Mouse (Mus musculus) right cerebral cortex, postnatal 4 days (tissue): ENCODE results near the gene Fam71f2.

Source experiments
- DNase-seq: peaks from one replicate; pipeline ENCODE4 v3.0.0-alpha.2; 2022

Fam71f2 gene

DNA sequence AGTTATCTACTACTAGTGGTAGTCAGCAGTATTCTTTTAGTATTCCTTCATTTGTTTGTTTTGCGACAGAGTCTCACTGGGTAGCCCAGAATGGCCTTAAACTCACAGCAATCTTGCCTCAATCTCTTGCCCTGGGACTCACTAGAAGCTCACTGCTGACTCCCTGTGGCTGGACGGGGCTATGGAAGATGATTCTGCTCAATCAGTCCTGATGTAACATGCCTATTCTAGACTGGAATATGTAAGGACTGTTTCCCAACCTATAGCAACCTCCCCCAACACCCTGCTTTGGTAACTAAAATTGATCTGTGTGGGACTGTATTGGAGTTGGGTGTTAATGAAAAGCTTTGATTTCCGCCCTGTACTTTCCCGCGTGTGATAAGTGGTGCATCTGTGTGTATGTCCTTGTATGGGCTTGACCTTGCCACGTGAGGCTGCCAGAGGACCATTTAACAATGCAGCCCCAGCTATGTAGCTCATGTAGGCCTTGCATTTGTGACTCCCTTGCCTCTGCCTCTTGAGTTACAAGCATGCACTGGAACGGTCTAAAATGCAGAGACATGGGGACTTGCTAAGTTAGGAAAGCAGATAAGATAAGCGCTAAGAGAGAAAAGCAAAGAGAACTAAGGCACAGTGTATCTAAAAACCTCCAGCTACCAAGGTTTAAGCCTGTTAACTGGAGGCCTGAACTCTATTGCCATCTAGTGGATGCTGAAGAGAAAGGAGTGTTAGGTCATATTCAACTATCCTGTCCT, 703 bp upstream of the Fam71f2 start:
- DNase-seq: peak; percentile 31

DNA sequence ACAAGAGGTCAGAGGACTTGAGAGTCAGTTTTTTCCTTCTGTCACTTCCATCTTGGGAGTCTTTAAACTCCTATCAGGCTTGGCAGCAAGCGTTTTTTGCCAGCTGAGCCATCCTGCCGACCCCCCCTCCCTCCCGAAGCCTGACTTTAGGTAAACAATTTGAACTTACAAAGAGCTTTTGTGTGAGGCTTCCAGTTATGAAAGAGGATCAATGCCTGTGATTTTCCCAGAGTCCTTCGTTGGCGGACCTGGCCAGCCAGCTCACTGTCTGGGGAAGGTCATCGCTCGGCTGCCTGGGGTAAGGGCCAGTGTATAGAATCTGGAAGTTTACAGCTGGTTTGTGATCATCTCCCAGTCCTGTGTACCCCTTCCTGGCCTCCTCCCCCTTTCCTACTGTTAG, 1.3 kb downstream of the Fam71f2 start:
- DNase-seq: no peak

DNA sequence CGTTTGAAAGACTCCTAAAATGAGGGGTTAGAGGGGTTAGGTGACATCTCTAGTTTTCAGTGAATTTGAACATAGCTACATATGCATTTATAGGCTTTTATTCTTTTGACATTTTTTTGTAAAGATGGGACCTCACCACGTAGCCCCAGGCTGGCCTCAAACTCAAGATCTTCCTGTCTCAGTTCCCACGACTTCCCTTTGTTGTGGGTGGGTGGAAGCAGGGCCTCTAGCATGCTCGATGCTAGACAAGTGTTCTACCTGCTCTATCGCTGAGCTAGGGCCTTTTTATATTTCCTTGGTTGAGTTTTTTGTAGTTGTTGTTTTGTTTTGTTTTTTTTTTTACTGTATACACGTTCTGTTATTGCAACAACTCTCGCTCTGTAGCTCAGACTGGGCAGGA, 7.5 kb downstream of the Fam71f2 start:
- no peak for DNase-seq

GRCm38 (mm10) chr6:29287481-29287880, 8.1 kb downstream of the Fam71f2 start:
- DNase-seq: no peak

DNA sequence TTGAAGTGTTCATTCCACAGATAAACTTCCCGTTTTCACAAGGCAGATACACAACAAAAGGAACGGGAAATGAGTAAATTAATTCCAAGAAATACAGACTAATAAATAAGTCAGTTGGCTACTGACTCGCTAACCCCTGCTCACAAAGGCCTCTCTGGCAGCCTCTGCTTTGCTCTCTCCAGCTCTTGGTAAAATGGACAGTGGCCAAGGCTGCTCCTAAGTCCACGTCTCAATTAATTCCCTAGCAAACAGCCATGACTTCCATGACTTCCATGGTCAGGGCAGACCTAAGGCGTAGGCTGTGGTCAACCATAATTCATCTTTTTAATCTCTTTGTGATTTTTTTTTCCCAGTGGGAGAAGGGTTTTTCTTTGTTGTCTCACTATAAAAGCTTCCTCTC, 8.6 kb downstream of the Fam71f2 start:
- DNase-seq: no peak

DNA sequence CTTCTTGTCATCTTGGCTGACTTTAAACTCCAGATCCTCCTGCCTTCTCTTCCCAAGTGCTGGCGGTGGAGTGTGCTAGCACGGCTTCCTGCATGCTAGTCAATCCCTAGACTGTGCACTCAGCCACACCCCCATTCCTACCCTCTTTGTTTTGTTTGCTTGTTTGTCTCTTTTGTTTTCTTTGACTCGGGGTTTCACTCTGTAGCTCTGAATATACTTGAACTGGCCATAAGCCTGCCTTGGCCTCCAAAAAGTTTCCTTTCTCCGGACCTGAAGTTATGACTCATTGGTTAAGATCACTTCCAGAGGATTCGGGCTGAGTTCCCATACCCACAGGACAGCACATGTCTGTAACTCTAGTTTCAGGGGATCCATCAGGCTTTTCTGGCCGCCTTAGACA, 9.3 kb downstream of the Fam71f2 start:
- DNase-seq: no peak

DNA sequence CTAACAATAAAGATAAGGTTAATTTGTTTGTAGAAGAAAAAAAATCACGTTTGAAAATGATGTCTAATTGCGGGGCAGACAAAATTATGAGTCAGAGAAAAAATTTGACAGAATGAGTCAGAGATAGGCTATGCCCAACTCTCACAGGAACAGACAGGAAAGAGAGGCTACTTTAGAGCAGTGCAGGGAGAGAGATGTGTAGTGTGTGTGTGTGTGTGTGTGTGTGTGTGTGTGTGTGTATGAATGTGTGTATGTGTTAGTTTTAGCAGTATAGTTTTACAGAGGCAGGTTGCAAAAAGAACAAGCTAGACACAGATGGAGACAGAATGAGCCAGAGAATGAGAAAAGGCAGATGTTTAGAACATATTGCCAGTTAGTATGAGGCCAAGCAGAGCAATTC, 19.7 kb downstream of the Fam71f2 start:
- DNase-seq: no peak

DNA sequence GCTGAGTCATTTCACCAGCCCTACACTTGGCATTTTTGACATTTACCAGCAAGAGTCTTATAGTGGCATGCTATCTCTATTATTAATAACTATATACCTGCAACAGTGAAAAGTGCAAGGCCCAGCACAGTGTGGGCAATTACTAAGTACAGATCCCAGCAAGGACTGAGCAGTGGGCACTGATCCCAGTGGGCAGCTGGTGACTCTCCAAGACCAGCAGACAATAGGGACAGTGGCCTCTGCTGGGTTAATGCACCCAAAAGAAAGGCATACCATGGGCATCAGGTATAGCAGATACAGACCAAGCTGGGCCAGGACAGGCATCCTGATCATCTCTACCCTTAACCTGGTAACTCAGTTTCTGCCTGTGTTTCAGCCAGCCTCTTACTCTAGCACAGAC, 23.9 kb downstream of the Fam71f2 start:
- no peak for DNase-seq

DNA sequence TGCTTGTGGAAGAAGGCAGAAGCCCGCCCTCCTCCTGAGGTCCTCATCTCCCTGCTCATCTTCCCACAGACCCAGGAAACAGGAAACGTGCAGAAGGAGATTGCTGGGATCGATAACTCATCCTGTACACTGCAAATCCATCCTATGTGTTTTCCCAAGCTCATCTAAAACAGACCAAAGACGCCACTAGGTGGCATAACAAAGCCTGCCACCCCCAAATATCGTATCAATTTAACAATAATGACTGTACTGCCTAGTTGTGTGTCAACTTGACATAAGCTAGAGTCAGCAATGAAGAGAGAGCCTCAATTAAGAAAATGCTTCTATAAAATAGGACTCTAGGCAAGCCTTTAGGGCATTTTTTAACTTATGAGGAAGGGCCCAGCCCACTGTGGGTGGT, 24.3 kb downstream of the Fam71f2 start:
- DNase-seq: no peak

GRCm38 (mm10) chr6:29305462-29305861, 26.1 kb downstream of the Fam71f2 start:
- no peak for DNase-seq

DNA sequence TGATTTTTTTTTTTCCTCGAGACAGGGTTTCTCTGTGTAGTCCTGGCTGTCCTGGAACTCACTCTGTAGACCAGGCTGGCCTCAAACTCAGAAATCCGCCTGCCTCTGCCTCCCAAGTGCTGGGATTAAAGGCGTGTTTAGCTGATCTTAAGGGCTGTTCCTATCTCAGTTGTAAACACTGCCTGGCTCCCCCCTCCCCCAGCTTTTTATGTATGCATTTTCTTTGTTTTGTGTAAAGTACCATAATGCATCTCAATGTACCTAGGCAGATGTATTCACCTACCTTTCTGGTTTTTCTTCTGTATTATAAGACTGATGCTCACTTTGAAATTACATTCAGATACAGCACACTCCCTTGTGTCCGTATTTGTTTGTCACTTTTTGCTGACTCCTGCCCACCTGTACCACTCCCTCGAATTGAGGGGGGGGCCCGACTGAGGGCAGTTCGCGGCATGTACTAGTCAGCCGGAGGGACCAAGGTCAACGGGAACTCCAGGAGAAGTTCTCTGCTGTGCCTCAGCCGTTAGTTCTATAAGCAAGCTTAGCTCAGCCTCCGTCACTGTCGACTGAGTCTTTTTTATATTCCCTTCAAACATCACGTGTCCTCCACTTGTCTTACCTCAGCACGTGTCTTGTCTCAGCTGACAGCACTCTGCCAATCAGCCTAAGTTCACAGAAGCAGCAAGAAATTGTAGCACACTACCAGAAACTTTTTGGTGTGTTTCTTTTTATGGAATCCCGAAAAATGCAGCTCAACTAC, 29.6 kb downstream of the Fam71f2 start:
- no peak for DNase-seq

- no peak for DNase-seq
Measured at GRCm38 (mm10) chr6:29313690-29314202, 34.4 kb downstream of the Fam71f2 start.

- DNase-seq: no peak
Measured at GRCm38 (mm10) chr6:29317286-29317685, 37.9 kb downstream of the Fam71f2 start.

DNA sequence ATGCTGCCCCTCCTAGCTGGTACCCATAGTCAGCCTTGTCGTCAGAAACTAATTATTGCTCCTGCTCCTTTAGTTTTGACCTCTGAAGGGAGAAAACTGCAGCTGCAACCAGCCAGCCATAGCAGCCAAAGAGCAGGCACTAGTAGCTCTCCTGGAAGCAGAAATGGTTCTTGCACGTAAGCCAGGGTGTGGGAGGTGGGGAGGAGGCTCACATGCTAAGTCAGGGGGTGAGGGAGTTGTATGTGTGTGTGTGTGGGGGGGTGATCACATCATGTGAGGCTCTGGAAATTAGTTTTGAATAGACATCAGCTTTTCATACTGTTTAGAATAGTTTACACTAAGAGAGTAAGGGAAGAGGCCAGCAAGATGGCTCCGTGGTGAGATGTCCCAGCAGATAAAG, 38.5 kb downstream of the Fam71f2 start:
- no peak for DNase-seq

DNA sequence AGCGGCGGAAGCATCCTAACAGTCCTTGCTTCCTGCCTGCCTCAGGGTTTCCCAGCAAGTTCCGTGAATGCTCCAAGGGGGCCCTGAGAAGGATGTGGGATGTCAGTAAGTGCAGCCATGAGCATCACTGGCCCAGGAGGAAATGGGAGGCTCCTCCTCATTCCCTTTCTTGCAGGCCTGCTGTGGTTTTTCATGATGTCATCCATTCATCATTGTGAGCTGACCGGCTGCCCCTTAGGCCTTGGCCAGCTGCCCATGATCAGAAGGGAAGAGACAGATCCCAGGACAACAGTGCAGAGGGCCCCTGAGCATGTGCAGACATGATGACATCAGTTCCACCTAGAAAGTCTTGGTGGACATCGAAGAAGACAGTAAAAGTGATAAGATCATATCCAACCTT, 39.5 kb downstream of the Fam71f2 start, which contains the start of gene Fam71f1:
TSS of gene Fam71f1 (plus strand) at position 262 of the 400 bp plus-strand sequence.
- DNase-seq: peak; percentile 7

- DNase-seq: no peak
Measured at GRCm38 (mm10) chr6:29321586-29321985, 42.2 kb downstream of the Fam71f2 start.

- DNase-seq: no peak
Measured at GRCm38 (mm10) chr6:29322147-29322546, 42.8 kb downstream of the Fam71f2 start.

GRCm38 (mm10) chr6:29322735-29323134, 43.3 kb downstream of the Fam71f2 start:
- no peak for DNase-seq

GRCm38 (mm10) chr6:29326961-29327360, 47.6 kb downstream of the Fam71f2 start:
- DNase-seq: no peak

DNA sequence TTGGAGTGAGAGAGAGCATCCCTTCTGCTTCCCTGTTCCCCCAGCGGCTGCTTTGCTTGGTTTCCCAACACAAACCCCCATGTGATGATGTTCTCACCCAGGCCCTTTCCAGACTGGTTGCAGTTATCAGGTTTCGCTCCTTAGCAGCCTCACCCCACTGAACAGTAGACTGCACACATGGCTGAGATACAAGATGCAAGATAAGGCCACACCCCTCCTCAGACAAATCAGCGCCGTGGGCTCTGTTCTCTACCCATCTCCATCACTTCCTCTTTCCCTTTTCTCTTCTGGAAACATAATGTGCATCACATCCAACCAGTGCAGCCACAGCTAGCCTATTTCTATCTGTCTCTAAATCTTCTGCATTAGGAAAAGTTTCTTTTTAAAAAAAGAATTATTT, 50.1 kb downstream of the Fam71f2 start:
- no peak for DNase-seq
